Mouse (Mus musculus): Measurements from ENCODE around the gene Rtkn. TPM values are rescaled to one million over a fixed set of nuclear protein-coding genes. Genes with fewer than 3 reads are reported as not detected.

Gene Rtkn
- polyA plus RNA-seq, 1 experiment from 2014 or later, result 18.0 TPM

DNA sequence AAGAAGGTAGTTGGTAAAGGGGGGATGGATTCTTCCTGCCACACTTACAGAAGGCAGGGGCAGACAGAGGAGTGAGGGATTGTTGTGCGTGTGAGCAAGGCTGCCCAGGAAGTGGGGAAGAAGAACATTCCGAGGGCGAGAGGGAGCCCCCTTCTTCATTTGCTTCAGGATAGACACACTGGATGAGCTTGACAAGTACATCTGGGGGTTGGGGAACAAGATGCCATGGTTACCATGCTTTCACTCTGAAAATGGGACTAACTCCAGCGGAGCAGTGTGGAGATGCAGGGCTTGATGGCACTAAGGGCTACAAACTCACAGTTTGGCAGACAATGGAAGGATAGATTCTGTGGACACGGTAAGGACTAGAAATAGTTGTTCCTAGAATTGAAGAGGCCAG lies 35.8 kb downstream of the Rtkn start:
- H3K9me3 ChIP-seq (ENCODE audit: control insufficient read depth, low read length), result no peaks in the 10 kb centered on the region
- H3K27ac ChIP-seq (ENCODE audit: low read depth, low read length), result no peak overlapping the region
- ATAC-seq (ENCODE audit: low FRiP score, low TSS enrichment), result no peak
- H3K36me3 ChIP-seq (ENCODE audit: control insufficient read depth, insufficient read depth, low read length), result peaks cover under 1% of the 10 kb centered on the region; the same call in 1 of the 2 replicates
- no peak overlapping the region for H3K9ac ChIP-seq (ENCODE audit: low read depth, low read length)
- WGBS, result 77% methylated on average over 5 of the region's 5 CpGs
- no peaks in the 10 kb centered on the region for H3K27me3 ChIP-seq (ENCODE audit: control insufficient read depth, insufficient read depth, low read length)
- H3K4me1 ChIP-seq (ENCODE audit: control insufficient read depth, insufficient read depth, low read length), result peaks cover 9% of the 10 kb centered on the region
- no peak overlapping the region for H3K4me3 ChIP-seq (ENCODE audit: low read length)
- no peak overlapping the region for H3K4me2 ChIP-seq (replicated peaks; ENCODE audit: low read depth, low read length)

DNA sequence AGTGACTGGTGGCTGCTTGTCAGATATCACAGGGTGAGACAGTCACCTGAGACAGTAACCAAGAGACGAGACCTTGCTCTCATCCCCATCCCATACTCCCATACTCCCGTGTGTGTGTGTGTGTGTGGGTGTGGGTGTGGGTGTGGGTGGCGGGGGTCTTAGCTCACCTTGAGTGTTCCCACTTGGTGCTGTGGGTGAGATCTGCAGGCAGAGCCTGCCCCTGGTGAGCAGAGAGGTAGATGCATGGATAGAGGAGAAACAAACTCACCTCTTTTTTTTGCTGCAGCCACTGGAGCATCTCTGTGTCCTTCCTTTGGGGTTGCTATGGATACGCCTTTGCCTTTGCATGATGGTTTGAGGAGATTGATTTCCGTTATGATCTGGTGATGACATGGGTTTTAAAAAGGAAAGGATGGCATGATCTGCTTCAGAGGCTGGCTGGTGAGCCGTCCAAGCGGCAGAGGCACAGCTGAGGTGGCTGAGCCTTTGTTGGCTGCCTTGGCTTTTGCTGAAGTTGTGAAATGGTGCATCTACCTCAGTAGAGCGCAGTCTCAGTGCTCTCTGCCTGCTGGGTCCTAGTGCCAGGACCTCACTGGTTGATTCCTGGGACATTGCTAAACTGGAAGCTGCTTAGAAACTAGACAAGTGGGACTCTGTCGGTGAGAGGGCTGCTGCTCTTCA lies 37.1 kb downstream of the Rtkn start:
- 66% methylated on average over 9 of the region's 9 CpGs for WGBS
- H3K4me3 ChIP-seq (ENCODE audit: low read length), result no peak overlapping the region
- no peak overlapping the region for H3K27ac ChIP-seq (ENCODE audit: low read depth, low read length)
- ATAC-seq (ENCODE audit: low FRiP score, low TSS enrichment), result no peak
- H3K27me3 ChIP-seq (ENCODE audit: control insufficient read depth, insufficient read depth, low read length), result no peaks in the 10 kb centered on the region
- peaks cover 4% of the 10 kb centered on the region; the same call in 1 of the 2 replicates for H3K36me3 ChIP-seq (ENCODE audit: control insufficient read depth, insufficient read depth, low read length)
- H3K4me2 ChIP-seq (replicated peaks; ENCODE audit: low read depth, low read length), result no peak overlapping the region
- no peaks in the 10 kb centered on the region; the same call in 1 of the 2 replicates for H3K4me1 ChIP-seq (ENCODE audit: control insufficient read depth, insufficient read depth, low read length)
- H3K9me3 ChIP-seq (ENCODE audit: control insufficient read depth, low read length), result no peaks in the 10 kb centered on the region
- no peak overlapping the region for H3K9ac ChIP-seq (ENCODE audit: low read depth, low read length)

DNA sequence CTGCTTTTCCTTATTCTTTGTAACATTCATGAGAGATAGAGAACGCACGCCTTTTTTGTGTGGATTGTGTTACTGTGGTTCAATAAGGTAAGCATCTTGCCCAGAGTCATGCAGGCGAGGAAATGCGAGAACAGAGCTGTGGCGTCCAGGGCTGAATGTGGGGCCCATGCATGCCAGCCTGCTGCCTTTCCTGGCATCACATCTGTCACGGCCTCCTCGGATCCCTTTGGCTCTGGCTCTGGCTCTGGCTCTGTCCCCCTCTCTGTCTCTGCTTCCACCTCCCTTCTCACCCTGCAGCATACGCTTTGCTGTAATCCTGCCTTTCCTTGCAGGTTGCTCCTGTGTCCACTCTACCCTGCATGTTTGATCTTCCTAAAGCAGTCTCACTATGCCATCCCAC lies 40.7 kb downstream of the Rtkn start:
- no peak overlapping the region for H3K4me3 ChIP-seq (ENCODE audit: low read length)
- WGBS, result 89% methylated on average over 8 of the region's 8 CpGs
- no peak overlapping the region for H3K27ac ChIP-seq (ENCODE audit: low read depth, low read length)

DNA sequence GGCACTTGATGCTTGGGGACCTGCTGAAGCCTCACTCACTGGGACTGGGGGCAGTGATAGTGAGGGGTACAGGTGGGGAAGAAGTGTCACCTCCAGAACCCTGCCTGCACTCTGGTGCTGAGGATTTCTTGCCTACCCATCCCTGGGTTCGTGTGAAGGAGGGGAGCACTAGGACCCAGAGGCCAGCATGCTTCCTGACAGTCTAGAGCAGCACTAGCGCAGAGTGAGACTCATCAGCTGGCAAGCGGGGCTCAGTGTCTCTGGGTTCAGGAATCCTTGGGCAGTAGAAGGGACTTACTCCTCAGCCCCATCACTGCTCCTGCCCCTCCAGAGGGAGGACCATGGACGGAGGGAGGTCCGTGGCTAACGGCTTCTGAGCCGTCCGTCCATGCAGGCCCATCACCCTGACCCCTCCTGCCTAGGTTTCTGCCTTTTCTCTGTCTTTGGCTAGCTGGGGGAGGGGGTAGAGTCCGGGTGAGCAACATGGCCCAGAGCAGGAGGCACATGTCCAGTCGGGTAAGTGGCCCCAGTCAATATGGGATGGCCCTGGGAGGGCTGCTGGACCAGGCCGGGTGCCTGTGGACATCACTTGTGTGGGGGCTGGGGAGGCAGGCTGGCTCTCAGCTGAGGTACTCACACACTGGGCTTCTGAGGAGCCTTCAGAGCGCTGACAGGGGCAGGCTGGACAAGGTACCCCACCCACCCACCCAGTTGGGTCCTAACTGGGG lies 44.3 kb downstream of the Rtkn start:
- peak; percentile 70 for ATAC-seq (ENCODE audit: low FRiP score, low TSS enrichment)
- 21% methylated on average over 12 of the region's 12 CpGs for WGBS
- H3K4me2 ChIP-seq (replicated peaks; ENCODE audit: low read depth, low read length), result peak overlapping the region; percentile 57
- H3K4me3 ChIP-seq (ENCODE audit: low read length), result peak overlapping the region; percentile 25
- no peak overlapping the region for H3K27ac ChIP-seq (ENCODE audit: low read depth, low read length)
- peak overlapping the region; percentile 45 for H3K9ac ChIP-seq (ENCODE audit: low read depth, low read length)
- H3K27me3 ChIP-seq (ENCODE audit: control insufficient read depth, insufficient read depth, low read length), result no peaks in the 10 kb centered on the region
- H3K36me3 ChIP-seq (ENCODE audit: control insufficient read depth, insufficient read depth, low read length), result peaks cover 28% of the 10 kb centered on the region
- H3K9me3 ChIP-seq (ENCODE audit: control insufficient read depth, low read length), result no peaks in the 10 kb centered on the region
- H3K4me1 ChIP-seq (ENCODE audit: control insufficient read depth, insufficient read depth, low read length), result peaks cover 12% of the 10 kb centered on the region

More for the DNA sequence above, 40.7 kb downstream of the Rtkn start:
- Histone ChIP-seq H3K9ac (ENCODE audit: low read depth, low read length) (no peak overlapping the region), H3K9me3 (ENCODE audit: control insufficient read depth, low read length) (no peaks in the 10 kb centered on the region), H3K4me2 (replicated peaks; ENCODE audit: low read depth, low read length) (no peak overlapping the region), H3K27me3 (ENCODE audit: control insufficient read depth, insufficient read depth, low read length) (no peaks in the 10 kb centered on the region), H3K36me3 (ENCODE audit: control insufficient read depth, insufficient read depth, low read length) (peaks cover 4% of the 10 kb centered on the region; the same call in 1 of the 2 replicates), H3K4me1 (ENCODE audit: control insufficient read depth, insufficient read depth, low read length) (peaks cover 12% of the 10 kb centered on the region)
- no peak for ATAC-seq (ENCODE audit: low FRiP score, low TSS enrichment)

DNA sequence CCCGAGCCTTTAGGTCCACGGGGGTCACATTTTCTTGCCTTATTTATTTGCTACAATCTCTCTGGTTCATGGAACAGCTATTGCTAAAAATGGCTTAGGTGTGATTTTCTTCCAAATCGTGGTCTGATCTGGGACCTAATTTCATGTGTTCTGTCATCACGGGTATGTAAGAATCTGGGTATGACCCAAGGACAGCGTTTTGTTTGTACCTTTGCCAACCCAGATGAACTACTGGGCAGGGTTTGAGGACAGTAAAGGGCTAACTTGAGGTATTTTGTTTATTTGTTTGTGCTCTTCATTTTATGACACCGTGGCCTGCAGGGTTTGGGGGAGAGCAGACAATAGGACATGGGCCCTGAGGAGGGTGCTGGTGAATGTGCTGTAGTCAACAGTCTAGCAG lies 45.3 kb downstream of the Rtkn start:
- ATAC-seq (ENCODE audit: low FRiP score, low TSS enrichment), result no peak
- H3K4me1 ChIP-seq (ENCODE audit: control insufficient read depth, insufficient read depth, low read length), result peaks cover 14% of the 10 kb centered on the region
- no peak overlapping the region for H3K27ac ChIP-seq (ENCODE audit: low read depth, low read length)
- 80% methylated on average over 6 of the region's 6 CpGs for WGBS
- H3K9ac ChIP-seq (ENCODE audit: low read depth, low read length), result no peak overlapping the region
- no peaks in the 10 kb centered on the region for H3K27me3 ChIP-seq (ENCODE audit: control insufficient read depth, insufficient read depth, low read length)
- H3K36me3 ChIP-seq (ENCODE audit: control insufficient read depth, insufficient read depth, low read length), result peaks cover 29% of the 10 kb centered on the region
- no peak overlapping the region for H3K4me3 ChIP-seq (ENCODE audit: low read length)
- H3K4me2 ChIP-seq (replicated peaks; ENCODE audit: low read depth, low read length), result no peak overlapping the region
- H3K9me3 ChIP-seq (ENCODE audit: control insufficient read depth, low read length), result no peaks in the 10 kb centered on the region

DNA sequence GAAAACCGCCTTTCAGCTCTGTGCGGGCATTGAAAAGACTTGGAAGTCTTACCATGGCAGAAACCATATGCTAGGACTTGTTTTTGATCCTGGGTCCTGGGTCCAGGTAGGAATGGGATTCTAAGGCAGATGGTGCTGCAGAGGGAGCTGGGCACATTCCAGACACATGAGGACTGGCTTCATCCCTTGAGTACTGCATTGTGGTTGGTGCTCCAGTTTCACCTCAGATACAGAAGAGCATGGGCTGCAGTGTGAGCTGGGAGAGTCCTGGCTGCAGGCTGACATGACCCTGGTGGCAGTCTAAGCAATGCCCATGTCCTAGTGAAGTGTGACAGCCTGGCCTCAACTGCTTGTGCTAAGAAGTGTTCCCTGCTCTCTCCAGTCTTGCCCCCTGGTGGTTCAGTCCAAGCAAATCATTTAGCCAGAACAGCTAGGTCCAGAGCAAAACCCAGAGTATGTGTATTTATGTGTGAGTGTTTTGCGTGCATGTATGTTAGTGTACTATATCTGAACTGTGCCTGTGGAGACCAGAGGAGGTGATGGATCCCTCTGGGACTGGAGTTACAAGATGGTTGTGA lies 49.7 kb downstream of the Rtkn start:
- Histone ChIP-seq H3K4me3 (ENCODE audit: low read length) (no peak overlapping the region), H3K27ac (ENCODE audit: low read depth, low read length) (no peak overlapping the region), H3K36me3 (ENCODE audit: control insufficient read depth, insufficient read depth, low read length) (peaks cover 39% of the 10 kb centered on the region), H3K9me3 (ENCODE audit: control insufficient read depth, low read length) (no peaks in the 10 kb centered on the region), H3K4me1 (ENCODE audit: control insufficient read depth, insufficient read depth, low read length) (peaks cover 13% of the 10 kb centered on the region), H3K27me3 (ENCODE audit: control insufficient read depth, insufficient read depth, low read length) (no peaks in the 10 kb centered on the region), H3K4me2 (replicated peaks; ENCODE audit: low read depth, low read length) (no peak overlapping the region), H3K9ac (ENCODE audit: low read depth, low read length) (no peak overlapping the region)
- 88% methylated on average over 3 of the region's 3 CpGs for whole genome bisulfite sequencing
- no peak for ATAC-seq (ENCODE audit: low FRiP score, low TSS enrichment)

DNA sequence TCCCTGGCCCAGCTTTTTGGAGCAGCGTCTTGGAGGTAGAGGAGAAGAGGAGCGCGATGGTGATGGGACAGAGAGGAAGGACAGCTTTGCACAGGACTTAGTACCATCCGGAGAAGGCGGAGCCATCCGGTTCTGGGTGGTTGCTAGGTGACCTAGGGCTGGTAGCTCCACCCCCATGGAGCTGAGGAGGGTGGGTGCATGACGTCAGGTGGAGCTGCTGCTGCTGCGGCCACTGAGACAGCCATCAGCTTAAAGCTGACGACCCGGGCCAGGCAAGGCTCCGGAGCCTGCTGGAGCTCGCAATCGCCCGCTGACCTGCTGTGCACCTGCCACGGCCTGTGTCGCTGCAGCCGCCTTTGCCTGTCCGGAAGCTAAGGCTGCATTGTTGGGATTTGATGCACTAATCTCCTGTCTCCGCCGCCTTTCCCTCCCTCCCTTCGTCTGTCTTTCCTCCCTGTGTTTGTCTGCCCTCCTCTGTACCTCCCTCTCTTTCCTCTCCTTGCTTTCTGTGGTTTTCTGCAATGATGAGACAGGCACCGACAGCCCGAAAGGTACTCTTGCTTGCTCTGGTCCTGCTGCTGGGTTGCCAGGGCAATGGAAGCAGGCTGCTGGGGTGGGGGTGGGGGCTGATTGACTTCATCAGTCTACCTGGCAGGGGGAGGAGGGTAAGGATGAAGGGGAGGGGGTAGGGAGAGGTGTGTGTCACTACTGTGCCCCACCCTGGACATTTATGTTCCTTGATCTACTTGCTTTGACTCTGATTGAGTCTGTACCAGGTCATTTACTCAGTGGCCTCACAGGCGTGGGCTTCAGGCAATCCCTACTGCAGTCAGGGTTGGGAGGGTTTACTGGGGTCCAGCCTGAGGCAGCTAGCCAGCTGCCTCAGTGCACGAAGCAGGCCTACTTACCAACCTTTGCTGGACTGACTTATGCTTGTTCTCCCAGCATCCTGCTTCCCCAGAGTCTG lies 50.9 kb downstream of the Rtkn start:
- H3K4me1 ChIP-seq (ENCODE audit: control insufficient read depth, insufficient read depth, low read length), result peaks cover 12% of the 10 kb centered on the region
- no peaks in the 10 kb centered on the region for H3K27me3 ChIP-seq (ENCODE audit: control insufficient read depth, insufficient read depth, low read length)
- H3K9me3 ChIP-seq (ENCODE audit: control insufficient read depth, low read length), result no peaks in the 10 kb centered on the region
- peaks cover 51% of the 10 kb centered on the region for H3K36me3 ChIP-seq (ENCODE audit: control insufficient read depth, insufficient read depth, low read length)
- H3K9ac ChIP-seq (ENCODE audit: low read depth, low read length), result peak overlapping the region; percentile 42; the same call in 1 of the 2 replicates
- H3K27ac ChIP-seq (ENCODE audit: low read depth, low read length), result 0 out of 2 replicates have a peak overlapping the region, but pooled peaks have one; percentile 7
- ATAC-seq (ENCODE audit: low FRiP score, low TSS enrichment), result peak; percentile 90
- H3K4me2 ChIP-seq (replicated peaks; ENCODE audit: low read depth, low read length), result peak overlapping the region; percentile 46
- 12% methylated on average over 25 of the region's 25 CpGs for WGBS
- H3K4me3 ChIP-seq (ENCODE audit: low read length), result peak overlapping the region; percentile 23

DNA sequence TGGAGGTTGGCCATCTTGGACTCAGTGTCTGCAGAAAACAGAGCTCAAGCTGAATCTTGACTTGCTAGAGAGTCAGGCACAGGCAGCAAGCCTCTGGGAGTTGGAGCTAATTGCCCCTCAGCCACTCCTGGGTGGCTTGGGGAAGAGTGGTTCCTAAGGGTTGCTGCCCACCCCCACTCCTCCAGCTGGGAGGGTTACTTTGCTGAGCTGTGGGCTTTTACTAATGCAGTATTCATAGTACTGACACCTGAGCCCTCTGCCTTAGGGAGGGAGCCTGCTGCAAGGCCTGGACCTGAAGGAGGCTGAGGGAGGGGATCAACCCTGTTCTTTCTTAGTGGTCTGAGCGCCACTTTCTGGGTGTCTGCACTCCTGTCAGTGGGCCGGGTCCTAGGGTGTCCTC lies 51.7 kb downstream of the Rtkn start:
- Histone ChIP-seq H3K27ac (ENCODE audit: low read depth, low read length) (no peak overlapping the region), H3K27me3 (ENCODE audit: control insufficient read depth, insufficient read depth, low read length) (no peaks in the 10 kb centered on the region), H3K4me3 (ENCODE audit: low read length) (no peak overlapping the region), H3K36me3 (ENCODE audit: control insufficient read depth, insufficient read depth, low read length) (peaks cover 59% of the 10 kb centered on the region), H3K9ac (ENCODE audit: low read depth, low read length) (no peak overlapping the region), H3K9me3 (ENCODE audit: control insufficient read depth, low read length) (no peaks in the 10 kb centered on the region), H3K4me2 (replicated peaks; ENCODE audit: low read depth, low read length) (no peak overlapping the region), H3K4me1 (ENCODE audit: control insufficient read depth, insufficient read depth, low read length) (peaks cover 12% of the 10 kb centered on the region)
- no peak for ATAC-seq (ENCODE audit: low FRiP score, low TSS enrichment)
- WGBS, result 87% methylated on average over 2 of the region's 2 CpGs
